Mouse (Mus musculus) cerebellum, adult 8-10 months (tissue): ENCODE results near the gene Fer1l4.

Source experiments
- DNase-seq: peaks from one replicate; pipeline ENCODE4 v3.0.0; 2022

Gene Fer1l4

DNA sequence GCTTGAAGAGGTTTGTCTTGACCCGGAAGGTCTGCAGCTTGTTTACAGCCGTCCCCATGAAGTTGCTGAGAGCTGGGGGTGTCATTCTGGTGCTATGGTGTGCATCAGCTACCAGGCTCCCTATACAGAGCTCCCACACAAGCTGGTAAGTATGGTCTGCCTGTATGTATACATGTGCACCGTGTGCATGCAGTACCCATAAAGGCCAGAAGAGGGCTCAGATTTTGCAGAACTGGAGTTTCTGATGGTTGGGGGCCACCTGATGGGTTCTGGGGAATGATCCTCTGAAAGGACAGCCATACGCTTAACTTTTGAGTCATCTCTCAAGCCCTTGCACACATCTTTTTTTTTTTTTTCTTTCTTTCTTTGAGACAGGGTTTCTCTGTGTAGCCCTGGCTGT is 47.4 kb downstream of the Fer1l4 start:
- no peak for DNase-seq

DNA sequence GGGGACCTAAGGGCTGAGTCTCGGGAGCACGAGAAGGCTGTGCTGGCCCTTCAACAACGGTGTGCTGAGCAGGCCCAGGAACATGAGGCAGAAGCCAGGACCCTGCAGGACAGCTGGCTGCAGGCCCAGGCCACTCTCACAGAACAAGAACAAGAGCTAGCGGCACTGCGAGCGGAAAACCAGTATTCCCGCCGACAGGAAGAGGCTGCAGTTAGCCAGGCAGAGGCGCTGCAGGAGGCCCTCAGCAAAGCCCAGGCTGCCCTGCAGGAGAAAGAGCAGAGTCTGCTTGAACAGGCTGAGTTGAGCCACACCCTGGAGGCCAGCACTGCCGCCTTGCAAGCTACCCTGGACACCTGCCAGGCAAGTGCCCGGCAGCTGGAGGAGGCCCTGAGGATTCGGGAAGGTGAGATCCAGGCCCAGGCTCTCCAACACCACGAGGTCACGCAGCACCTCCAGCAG is 60.9 kb downstream of the Fer1l4 start:
- peak; percentile 95 for DNase-seq

DNA sequence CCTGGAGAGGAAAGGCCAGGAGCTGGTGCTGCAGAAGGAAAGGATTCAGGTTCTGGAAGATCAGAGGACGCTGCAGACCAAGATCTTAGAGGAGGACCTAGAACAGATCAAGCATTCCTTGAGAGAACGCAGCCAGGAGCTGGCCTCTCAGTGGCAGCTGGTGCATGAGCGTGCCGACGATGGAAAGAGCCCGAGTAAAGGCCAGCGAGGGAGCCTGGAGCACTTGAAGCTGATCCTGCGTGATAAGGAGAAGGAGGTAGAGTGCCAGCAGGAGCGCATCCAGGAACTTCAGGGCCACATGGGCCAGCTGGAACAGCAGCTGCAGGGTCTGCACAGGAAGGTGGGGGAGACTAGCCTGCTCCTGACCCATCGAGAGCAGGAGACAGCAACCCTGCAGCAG is 61.6 kb downstream of the Fer1l4 start:
- peak; percentile 44 for DNase-seq

DNA sequence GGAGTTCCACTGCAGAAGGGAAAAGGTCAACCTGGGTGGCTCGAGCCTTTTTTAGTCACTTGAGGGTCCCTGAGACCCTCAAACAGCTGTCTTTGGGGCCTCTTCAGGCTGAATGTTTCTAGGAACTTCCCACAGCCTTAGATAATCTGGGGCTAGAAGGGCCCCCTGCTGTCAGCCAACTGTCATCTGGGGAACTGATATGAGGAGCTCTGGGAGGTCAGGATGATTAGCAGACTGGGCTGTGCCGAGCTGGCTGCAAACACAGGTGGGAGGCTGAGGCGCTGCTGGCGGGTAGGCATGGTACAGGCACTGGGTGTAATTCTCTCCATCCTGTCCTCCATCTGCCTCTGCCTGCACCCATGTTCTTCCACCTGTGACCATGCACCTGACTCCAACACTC is 63.7 kb downstream of the Fer1l4 start:
- DNase-seq = peak; percentile 59

DNA sequence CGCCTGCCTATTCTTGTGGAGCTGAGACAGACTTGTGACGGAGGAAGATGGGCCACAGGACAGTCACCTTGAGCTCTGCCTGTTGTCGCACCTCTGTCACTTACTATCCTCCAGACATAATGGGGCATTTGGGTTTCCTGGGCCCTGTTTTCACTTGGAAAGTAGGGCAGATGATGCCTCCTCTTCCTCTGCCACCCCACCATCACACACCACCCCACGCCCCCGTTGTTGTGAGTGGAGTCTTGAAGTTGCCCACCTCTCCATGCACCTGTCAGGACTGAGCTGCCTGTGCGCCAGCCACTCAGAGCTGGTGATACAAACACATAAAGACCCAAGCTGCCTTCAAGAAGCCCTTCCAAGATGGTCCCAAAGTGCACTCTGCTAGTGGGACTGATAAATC is 65.6 kb downstream of the Fer1l4 start:
- no peak for DNase-seq

DNA sequence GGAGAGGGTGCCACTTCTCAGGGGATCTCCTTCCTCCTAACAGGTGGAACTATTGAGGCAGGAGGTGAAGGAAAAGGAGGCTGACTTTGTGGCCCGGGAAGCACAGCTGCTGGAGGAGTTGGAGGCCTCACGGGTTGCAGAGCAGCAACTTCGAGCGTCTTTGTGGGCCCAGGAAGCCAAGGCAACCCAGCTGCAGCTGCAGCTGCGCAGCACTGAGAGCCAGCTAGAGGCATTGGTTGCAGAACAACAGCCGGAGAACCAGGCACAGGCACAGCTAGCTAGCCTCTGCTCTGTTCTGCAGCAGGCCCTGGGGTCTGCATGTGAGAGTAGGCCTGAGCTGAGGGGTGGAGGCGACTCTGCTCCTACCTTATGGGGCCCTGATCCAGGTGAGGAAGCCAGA is 67.0 kb downstream of the Fer1l4 start:
- DNase-seq = no peak

DNA sequence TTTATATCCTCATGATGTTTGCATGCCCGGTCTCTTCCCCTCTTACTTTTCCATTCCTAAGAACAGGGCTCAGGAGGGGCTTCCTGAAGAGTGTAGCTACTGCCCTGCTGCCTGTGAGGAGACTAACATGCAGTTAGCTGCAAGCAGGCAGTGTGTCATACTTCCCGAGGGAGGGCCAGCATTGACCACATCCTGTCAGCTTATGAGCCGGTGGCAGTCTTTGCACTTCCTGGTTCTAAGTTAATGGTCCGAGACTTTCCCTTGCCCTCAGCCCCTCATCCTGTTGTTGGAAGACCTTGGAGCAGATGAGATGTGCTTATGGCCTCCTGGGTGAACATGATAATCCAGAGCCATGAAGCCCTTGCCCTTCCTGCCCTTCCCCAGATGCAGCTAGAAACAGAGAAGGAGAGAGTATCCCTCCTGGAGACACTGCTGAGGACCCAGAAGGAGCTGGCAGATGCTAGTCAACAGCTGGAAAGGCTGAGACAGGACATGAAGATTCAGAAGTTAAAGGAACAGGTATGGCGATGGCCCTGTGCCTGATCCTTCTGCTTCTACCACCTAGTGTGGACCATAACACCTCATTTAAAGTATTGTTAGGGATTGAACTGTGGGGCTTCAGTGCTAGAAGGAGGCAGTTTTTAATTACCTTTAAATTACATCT is 73.3 kb downstream of the Fer1l4 start:
- DNase-seq = no peak

DNA sequence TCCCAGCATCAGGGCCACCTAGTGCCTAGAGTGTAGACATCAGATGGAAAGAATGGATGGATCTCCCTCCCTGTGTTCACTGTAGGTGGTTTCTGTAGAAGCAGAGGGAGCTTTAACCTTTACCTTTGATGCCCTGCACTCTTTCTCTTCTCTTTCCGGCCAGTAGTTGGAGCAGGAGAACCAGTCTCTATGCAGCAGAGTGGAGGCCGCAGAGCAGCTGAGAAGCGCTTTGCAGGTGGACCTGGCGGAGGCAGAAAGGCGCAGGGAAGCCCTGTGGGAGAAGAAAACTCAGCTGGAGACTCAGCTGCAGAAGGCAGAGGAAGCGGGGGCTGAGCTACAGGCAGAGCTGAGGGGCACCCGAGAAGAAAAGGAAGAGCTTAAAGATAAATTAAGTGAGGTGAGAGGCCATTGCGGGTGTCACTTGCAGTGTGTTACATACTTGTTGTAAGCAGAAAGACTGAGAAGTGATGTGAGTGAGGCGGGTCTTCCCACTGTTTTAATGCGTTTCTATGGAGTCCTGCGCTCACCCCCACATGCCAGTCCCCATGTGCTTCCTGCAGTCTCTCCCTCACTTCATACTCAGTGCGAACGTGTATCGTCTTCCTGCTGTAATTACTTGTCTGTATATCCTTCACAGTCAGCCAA is 78.5 kb downstream of the Fer1l4 start:
- no peak for DNase-seq

DNA sequence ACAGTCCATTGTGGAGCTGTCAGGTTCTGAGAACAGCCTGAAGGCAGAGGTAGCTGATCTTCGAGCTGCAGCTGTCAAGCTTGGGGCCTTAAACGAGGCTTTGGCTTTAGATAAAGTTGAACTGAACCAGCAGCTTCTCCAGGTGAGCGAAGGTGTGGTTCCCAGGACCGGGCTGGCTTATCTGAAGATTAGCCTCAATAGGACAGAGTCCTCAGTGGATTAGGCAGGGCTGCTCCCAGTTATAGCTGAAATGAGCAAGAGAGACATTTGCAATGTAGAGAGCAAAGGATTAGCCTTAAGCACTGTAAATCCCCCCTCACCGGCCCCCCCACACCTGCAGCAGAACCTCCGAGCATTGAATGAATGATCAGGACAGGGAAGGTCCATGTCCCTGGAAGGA is 79.4 kb downstream of the Fer1l4 start:
- no peak for DNase-seq
